Mouse (Mus musculus) ovary, adult 18-20 months (tissue): ENCODE data around the gene Cspg4.
"Not testable (repeated sequence)": the region's sequence is repeated elsewhere in the genome, so short reads cannot be mapped to it uniquely, and the experiment has no call there.

Source experiments
- DNase-seq: peaks from one replicate; pipeline ENCODE4 v3.0.0; 2022; ENCODE audit warnings: low spot score, mixed read lengths

Gene Cspg4

DNA sequence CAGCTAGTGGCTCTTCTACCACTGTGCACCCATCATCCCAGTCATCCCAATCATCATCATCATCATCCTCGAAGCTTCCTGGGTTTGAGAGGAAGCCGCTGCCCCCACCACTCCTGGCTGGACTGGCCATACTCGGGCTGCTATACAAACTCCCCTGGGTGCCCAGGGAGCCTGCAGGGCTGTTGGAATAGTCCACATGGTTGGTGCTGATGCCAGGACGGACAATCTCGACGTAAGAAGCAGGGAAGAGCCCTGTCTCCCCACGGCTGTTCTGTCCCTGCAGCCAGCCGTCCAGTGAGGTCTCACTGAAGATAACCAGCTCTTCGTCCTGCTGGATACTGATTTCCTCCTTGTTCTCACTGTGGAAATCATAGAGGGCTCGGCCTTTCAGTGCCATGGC is 61.6 kb downstream of the Cspg4 start:
- DNase-seq, result no peak

DNA sequence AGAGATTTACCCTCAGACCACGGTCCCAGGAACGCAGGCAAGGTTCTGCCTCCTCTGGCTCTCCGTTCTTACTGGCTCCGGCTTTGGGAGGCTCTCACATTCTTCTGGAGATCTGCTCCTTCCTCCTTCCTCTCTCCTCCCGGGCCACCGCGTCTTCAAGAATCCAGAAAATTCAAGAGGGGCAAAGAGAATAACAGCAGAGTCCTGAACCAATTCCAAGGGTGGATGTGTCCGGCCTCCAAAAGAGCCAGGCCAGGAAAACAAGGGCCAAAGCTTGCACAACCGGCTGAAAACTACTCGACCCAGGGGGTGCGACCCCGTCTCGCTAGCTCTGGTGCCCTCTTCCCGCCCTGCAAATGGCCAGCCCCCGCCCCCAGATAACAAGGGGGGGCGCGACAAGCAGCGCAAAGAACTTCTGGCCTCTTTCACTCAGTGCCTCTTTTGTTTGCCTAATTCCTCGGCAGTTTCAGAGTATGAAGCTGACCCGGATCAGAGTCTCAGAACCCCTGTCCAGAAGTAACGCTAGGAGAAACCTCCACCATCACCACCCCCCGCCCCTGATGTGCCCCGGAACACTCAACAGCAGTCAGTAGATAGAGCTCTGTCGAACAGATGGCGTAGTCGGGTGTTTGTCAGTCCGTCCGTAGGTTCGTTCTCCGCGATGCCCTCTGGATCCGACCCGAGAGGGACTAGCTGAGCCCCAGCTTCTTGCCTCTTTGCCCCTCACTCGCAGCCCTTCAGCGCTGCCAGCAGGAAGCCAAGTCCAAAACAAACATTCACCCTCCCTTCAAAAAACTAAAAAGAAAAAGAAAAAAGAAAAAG is 62.6 kb downstream of the Cspg4 start:
- peak; percentile 45 for DNase-seq

DNA sequence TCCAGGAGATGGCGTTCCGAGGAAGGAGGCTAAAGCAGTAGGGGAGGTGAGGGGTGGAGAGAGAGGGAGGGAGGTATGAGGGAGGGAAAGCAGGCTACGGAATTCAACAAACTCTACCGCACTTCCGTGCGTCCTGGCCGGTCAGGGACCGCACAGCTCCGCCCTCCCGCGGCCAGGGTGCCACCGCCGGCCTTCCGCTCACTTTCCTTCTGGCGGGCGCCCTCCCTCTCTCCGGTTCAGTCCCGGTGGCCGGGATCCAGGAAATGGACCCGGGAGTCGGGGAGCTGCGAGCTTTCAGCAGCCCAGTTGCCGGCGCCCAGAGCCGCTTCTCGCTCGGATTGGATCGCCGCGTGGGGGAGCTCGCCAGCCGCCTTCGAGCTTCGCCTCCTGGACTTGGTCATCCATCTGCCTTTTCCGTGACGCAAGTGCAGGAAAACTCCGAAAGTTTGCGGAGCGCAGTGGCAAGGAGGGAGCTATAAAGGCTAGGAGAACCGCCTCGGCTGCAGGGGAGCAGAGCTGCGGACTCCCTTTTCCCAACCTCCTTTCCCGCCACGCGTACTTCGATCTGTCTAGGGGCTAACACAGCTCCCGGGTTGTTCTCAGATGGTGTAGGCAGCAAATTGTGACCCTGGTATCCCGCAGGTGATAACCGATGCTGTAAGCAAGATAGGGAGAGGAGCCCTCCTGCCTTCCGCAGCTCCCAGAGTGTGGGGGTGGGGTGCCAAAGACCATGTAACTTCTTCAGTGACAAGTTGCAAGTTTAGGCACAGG is 63.4 kb downstream of the Cspg4 start, which contains the start of gene Snx33:
Gene Snx33, minus strand, starts transcription at position 331 of the 771 bp plus-strand sequence.
- DNase-seq, result peak; percentile 92

DNA sequence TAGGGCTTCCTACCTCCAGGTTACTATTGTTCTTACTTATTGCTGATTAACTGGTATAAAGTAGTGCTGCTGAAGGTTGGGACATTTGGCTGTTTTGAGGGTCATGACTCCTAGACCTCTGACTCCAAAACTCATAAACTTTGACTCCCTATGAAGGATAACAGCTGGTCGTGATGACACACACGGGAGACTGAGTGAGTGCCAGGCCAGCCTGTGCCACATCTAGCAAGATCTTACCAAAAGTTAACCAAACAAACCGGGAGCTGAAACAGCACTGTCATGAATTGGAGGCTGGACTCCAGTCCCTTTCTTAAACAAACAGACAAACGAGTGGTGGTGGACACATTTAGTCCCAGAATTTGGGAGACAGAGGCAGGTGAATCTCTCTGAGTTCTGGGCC is 64.7 kb downstream of the Cspg4 start:
- no peak for DNase-seq

DNA sequence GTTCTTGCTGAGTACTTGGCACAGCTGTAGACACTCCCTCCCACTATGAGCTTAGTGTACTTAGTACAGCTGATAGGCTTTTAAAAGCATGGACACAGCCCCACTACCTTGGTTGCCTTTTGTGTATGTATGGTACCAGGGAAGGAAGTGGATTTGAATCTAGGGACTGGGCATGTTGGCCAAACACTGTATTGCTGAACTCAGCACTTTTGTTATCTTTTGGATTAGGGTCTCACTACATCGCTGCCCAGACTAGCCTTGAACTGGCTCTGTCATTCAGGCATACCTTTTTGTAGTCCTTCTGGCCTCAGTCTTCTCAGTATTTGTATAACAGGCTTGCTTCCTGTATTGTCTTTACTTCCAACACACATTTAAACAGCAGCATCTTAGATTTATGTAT is 65.7 kb downstream of the Cspg4 start:
- DNase-seq, result no peak

DNA sequence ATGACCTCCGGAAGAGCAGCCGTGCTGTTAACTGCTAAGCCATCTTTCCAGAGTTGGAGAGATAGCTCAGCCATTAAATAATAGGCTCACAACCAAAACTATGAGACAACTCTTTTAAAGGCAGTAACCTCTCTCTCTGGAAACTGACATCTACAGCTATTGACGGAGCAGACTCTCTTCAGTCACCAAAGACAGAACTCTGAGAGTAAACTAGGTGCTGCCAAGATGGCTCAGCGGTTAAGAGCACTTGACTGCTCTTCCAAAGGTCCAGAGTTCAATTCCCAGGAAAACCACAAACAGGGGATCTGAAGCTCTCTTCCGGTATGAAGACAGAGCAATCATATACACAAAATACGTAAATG is 72.0 kb downstream of the Cspg4 start:
- DNase-seq, result no peak

DNA sequence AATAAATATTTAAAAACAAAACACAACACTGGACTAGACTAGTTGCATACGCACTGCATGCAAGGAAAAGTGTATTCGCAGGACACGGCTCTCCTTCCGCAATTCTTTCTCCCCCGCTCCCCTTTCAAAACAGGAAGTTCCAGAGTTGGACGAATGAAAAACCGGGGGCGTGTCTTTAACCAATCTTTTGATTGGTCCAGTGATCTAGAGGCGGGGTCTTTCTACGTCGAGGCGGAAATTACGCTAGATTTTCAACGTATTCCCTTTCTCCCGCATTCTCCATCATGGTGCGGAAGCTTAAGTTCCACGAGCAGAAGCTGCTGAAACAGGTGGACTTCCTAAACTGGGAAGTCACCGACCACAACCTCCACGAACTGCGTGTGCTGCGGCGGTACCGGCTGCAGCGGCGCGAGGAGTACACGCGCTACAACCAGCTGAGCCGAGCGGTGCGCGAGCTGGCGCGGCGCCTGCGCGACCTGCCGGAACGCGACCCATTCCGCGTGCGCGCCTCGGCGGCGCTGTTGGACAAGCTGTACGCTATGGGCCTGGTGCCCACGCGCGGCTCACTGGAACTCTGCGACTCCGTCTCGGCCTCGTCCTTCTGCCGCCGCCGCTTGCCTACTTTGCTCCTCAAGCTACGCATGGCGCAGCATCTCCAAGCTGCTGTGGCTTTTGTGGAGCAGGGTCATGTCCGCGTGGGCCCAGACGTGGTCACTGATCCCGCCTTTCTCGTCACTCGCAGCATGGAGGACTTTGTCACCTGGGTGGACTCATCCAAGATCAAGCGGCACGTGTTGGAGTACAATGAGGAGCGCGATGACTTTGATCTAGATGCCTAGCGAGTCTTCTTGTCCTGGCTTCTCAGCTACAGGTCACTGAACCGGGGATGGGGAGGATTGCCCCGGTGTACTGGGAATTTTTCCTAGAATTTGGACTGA is 72.7 kb downstream of the Cspg4 start, which contains the start of gene Imp3:
Gene Imp3, plus strand, starts transcription at position 253 of the 938 bp plus-strand sequence.
- DNase-seq, result peak; percentile 86

DNA sequence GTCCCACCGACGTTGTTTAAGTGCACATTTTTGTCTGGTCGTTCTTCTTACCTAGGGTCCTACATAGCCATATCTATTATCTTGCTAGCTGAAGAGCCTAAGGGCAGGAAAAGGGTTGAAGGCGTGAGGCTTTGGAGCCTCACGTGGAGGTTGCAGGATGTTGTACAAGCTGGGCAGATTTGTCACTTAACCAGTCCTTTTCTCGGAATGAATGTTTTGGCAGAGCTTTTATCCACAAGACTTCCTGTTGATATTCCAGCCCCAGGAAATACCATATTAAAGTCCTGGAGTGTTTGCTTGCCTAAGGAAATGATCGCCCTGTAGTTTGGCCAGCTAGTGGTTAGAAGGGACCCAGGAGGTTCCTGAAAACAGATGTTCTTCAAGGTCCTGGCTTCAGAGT is 73.5 kb downstream of the Cspg4 start:
- no peak for DNase-seq

DNA sequence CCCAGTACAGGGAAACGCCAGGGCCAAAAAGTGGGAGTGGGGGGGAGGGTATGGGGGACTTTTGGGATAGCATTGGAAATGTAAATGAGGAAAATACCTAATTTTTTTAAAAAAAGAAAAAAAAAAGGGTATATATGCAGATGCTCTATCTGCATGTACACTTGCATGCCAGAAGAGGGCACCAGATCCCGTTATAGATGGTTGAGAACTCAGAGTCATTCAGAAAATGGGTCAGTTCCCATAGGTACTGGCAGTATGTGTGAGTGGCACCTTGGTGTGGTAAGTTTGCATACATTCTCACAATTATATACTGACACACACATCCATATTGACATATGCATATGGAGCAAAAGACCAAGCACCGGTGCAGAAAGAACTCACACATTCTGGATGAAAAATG is 82.6 kb downstream of the Cspg4 start:
- DNase-seq, result not testable (repeated sequence)

DNA sequence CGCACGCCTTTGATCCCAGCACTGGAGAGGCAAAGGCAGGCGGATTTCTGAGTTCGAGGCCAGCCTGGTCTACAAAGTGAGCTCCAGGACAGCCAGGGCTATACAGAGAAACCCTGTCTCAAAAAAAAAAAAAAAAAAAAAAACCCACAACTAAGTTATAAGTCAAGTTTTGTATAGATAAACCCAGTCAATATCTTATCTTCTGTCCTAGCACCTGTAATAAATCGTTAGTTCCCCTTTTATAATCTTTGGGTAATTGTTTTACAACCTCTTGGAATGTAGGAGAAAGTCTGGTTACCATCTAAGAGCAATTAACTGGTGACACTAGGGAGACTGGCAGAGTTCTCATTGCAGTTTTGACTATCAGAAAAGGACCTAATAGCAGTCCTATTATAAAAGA is 83.9 kb downstream of the Cspg4 start:
- not testable (repeated sequence) for DNase-seq
